Comparison of ENCODE assay signal across 9 mouse cellular contexts in the genomic region with DNA sequence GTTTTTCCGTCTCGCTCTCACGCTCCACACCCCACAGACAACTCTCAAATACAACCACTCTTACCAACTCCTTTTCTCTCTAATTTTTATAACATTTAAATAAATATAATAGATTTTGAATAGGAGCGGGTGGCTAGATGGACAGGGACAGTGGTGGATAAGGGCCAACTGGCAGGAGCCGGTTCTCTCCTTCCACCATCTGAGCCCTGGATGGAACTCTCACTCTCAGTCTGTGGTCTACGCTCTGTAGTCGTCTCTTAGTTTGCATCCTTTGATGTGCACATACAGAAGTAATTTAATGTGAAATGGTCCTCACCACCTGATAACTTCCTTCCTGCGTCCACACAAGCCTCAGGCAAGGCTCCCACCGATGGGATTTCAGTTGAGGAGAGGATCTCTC. TPM values are rescaled to one million over a fixed set of nuclear protein-coding genes. Genes with fewer than 3 reads are reported as not detected.
DNase-seq lines count a peak whose midpoint lies in the region; ATAC-seq and TF ChIP-seq lines count a peak whose summit lies in the region.
"Had no signal": no experiment of that assay in that cellular context is flagged by ENCODE, and none has a peak within 500 bp of the region (broad histone marks: within the 10 kb centered on the region; RNA-seq: fewer than 3 reads in every experiment).

No protein-coding gene starts in this region.

- peak overlapping the region in 2 of 3 experiments; percentile 74 to 88 for H3K4me3 ChIP-seq in CH12.LX (replicated peaks in 1 of 3; ENCODE audit: low read depth in 2 of 3, low read length in 2 of 3, poor library complexity in 1 of 3)
- H3K4me3 ChIP-seq in forebrain, embryonic 12.5 days (replicated peaks), result peak overlapping the region; percentile 53
- peak overlapping the region; percentile 65 for H3K4me3 ChIP-seq in midbrain, embryonic 10.5 days

- H3K36me3 ChIP-seq in CH12.LX (replicated peaks in 1 of 2; ENCODE audit: control insufficient read depth in 1 of 2, insufficient read depth in 1 of 2, low read length in 1 of 2), result peaks cover 2 to 14% of the 10 kb centered on the region in 2 experiments
- H3K36me3 ChIP-seq in forebrain, embryonic 12.5 days (replicated peaks), result no peaks in the 10 kb centered on the region
- no peaks in the 10 kb centered on the region for H3K36me3 ChIP-seq in midbrain, embryonic 10.5 days

- WGBS in forebrain, embryonic 12.5 days, result 14% methylated on average over 9 of the region's 9 CpGs
- 15% methylated on average over 9 of the region's 9 CpGs for WGBS in midbrain, embryonic 10.5 days

- dilution Hi-C loops in CH12.LX (cut with MboI; ENCODE audit: extremely low pct_ligation_motif_present, extremely low pct_unique_long_range_greater_than_20kb, low sequenced_read_pairs), result no loop called here

- H3K79me2 ChIP-seq in CH12.LX (replicated peaks; ENCODE audit: control insufficient read depth, extremely low read depth, insufficient read depth, poor library complexity, severe bottlenecking), result peaks cover 42% of the 10 kb centered on the region

- TF ChIP-seq POLR2A in CH12.LX (IDR thresholded peaks at IDR 0.05; ENCODE audit: low read depth, low read length), result no peak

- H3K27me3 ChIP-seq in CH12.LX (replicated peaks), result no peaks in the 10 kb centered on the region
- H3K27me3 ChIP-seq in forebrain, embryonic 12.5 days, result 0 out of 2 replicates have a peak, but pooled peaks cover 3% of the 10 kb centered on the region
- H3K27me3 ChIP-seq in midbrain, embryonic 10.5 days (ENCODE audit: low read depth, poor library complexity, severe bottlenecking), result peaks cover 10% of the 10 kb centered on the region; the same call in 1 of the 2 replicates

- peak; percentile 57; the same call in 1 of the 2 replicates for ATAC-seq in forebrain, embryonic 12.5 days (ENCODE audit: low FRiP score)

- H3K27ac ChIP-seq in CH12.LX (ENCODE audit: insufficient read depth, low read depth), result no peak overlapping the region
- H3K27ac ChIP-seq in forebrain, embryonic 12.5 days, result no peak overlapping the region
- H3K27ac ChIP-seq in midbrain, embryonic 10.5 days (replicated peaks), result peak overlapping the region; percentile 89

- peak overlapping the region; percentile 95 for H3K4me2 ChIP-seq in CH12.LX (ENCODE audit: insufficient read depth, low read depth, poor library complexity, severe bottlenecking)
- peak overlapping the region; percentile 91 for H3K4me2 ChIP-seq in forebrain, embryonic 12.5 days

- no peak for TF ChIP-seq RAD21 in CH12.LX (IDR thresholded peaks at IDR 0.05; ENCODE audit: low read depth, low read length)

- in situ Hi-C loops in CH12.LX (cut with MboI; ENCODE audit: low pct_ligation_motif_present, low pct_unique_long_range_greater_than_20kb, low sequenced_read_pairs), result no loop called here

- H3K4me1 ChIP-seq in CH12.LX (ENCODE audit: control insufficient read depth in 1 of 2, insufficient read depth in 2 of 2), result peaks cover 4 to 27% of the 10 kb centered on the region in 2 experiments; a peak in 3 of 4 replicates
- H3K4me1 ChIP-seq in forebrain, embryonic 12.5 days, result peaks cover 7% of the 10 kb centered on the region; the same call in 1 of the 2 replicates
- peaks cover 29% of the 10 kb centered on the region for H3K4me1 ChIP-seq in midbrain, embryonic 10.5 days

- peak; percentile 8; the same call in 1 of the 2 replicates for TF ChIP-seq EP300 in CH12.LX (IDR thresholded peaks at IDR 0.05; ENCODE audit: low read length)

- peak overlapping the region; percentile 82 for H3K9ac ChIP-seq in CH12.LX (ENCODE audit: insufficient read depth, low read depth)
- H3K9ac ChIP-seq in forebrain, embryonic 12.5 days, result 0 out of 2 replicates have a peak overlapping the region, but pooled peaks have one; percentile 74

- TF ChIP-seq CTCF in CH12.LX (conservative IDR thresholded peaks at IDR 0.05 in 1 of 2, IDR thresholded peaks at IDR 0.05 in 1 of 2; ENCODE audit: low read depth in 2 of 2, low read length in 2 of 2), result no peak

- peak; percentile 48 for DNase-seq in embryo, embryonic 10 days (ENCODE audit: low spot score)
- no peak for DNase-seq in embryo, embryonic 9.5 days (ENCODE audit: extremely low spot score)
- no peak for DNase-seq in CH12.LX (ENCODE audit: extremely low read depth)
- no peak for DNase-seq in midbrain, embryonic 10.5 days (ENCODE audit: low spot score)
- no peak for DNase-seq in adrenal gland, postnatal 14 days
- DNase-seq in frontal cortex, postnatal 25 days (ENCODE audit: low spot score in 2 of 2), result no peak
- DNase-seq in spleen, postnatal 10 days (ENCODE audit: low spot score in 2 of 2), result no peak
- DNase-seq: lung, postnatal 36 days had no signal

- H3K9me3 ChIP-seq in CH12.LX (replicated peaks; ENCODE audit: low read length), result no peaks in the 10 kb centered on the region
- no peaks in the 10 kb centered on the region for H3K9me3 ChIP-seq in forebrain, embryonic 12.5 days
- no peaks in the 10 kb centered on the region for H3K9me3 ChIP-seq in midbrain, embryonic 10.5 days (replicated peaks)

TF ChIP-seq in CH12.LX, 34 proteins besides CTCF, POLR2A, EP300 and RAD21:
- no peak for TF ChIP-seq NRF1 (IDR thresholded peaks at IDR 0.05; ENCODE audit: low read depth, low read length)
- TF ChIP-seq CHD1 (IDR thresholded peaks at IDR 0.05; ENCODE audit: low read depth, low read length), result no peak
- TF ChIP-seq IRF4 (IDR thresholded peaks at IDR 0.05; ENCODE audit: low read depth, low read length), result no peak
- peak; percentile 2; the same call in 1 of the 2 replicates for TF ChIP-seq UBTF (IDR thresholded peaks at IDR 0.05; ENCODE audit: low read depth, low read length)
- TF ChIP-seq TCF12 (IDR thresholded peaks at IDR 0.05; ENCODE audit: low read depth, low read length), result no peak
- no peak for TF ChIP-seq JUN (IDR thresholded peaks at IDR 0.05; ENCODE audit: insufficient read depth, low read depth, low read length)

RNA-seq across cellular contexts. Expression of a gene that starts 0.3 kb away (rescaled TPM):
- total RNA-seq in CH12.LX (2012; rRNA removed) (129 and 141 TPM in 2 replicates), CH12.LX (2014; rRNA removed) (176 and 199 TPM in 2 replicates)
- polyA plus RNA-seq in CH12.LX (2012; ENCODE audit: insufficient read length, low read depth), result 157 and 176 TPM in 2 replicates
- polyA plus RNA-seq in forebrain, embryonic 12.5 days (2016; fragmentation: Nextera tagmentation; extraction: Ambion mirVana), result 98.9 and 105 TPM in 2 replicates
- polyA plus RNA-seq in midbrain, embryonic 10.5 days (2016; fragmentation: Nextera tagmentation; extraction: Ambion mirVana), result 139 and 149 TPM in 2 replicates
- total RNA-seq in adrenal gland, postnatal 14 days (2021), result 5.9 and 8.0 TPM in 2 replicates

RNA-seq across cellular contexts. Expression of a gene that starts 39.2 kb away (rescaled TPM):
- total RNA-seq in CH12.LX (2012; rRNA removed) (92.3 and 102 TPM in 2 replicates), CH12.LX (2014; rRNA removed) (155 and 171 TPM in 2 replicates)
- polyA plus RNA-seq in CH12.LX (2012; ENCODE audit: insufficient read length, low read depth), result 163 and 180 TPM in 2 replicates
- polyA plus RNA-seq in forebrain, embryonic 12.5 days (2016; fragmentation: Nextera tagmentation; extraction: Ambion mirVana), result 0.88 and 1.0 TPM in 2 replicates
- 1.7 and 2.6 TPM in 2 replicates for polyA plus RNA-seq in midbrain, embryonic 10.5 days (2016; fragmentation: Nextera tagmentation; extraction: Ambion mirVana)
- 5.3 and 15.6 TPM in 2 replicates for total RNA-seq in adrenal gland, postnatal 14 days (2021)

Comparison
In these comparisons a context has a peak if more than half of its experiments do, and no peak if none do; other contexts are left out.
1. RNA of a gene that starts 39.2 kb away (polyA plus RNA-seq): 163 to 180 TPM in CH12.LX; 1.7 to 2.6 TPM in midbrain, embryonic 10.5 days and 0.88 to 1.0 TPM in forebrain, embryonic 12.5 days; every median in the first group is over 10 times any median in the second.
2. Peak in every context shown above with its lines, with median percentiles within 50 percentile points of each other: H3K4me3 ChIP-seq.